Mouse (Mus musculus) right cerebral cortex, postnatal 14 days (tissue): ENCODE results near the gene Lnpk.

Source experiments
- DNase-seq: peaks from one replicate; pipeline ENCODE4 v3.0.0; 2022

Lnpk gene

GRCm38 (mm10) chr2:74488443-74488842, 90.8 kb downstream of the Lnpk start:
- DNase-seq, result no peak

- DNase-seq, result no peak
Observed at GRCm38 (mm10) chr2:74482651-74483050, 96.6 kb downstream of the Lnpk start.

GRCm38 (mm10) chr2:74482086-74482485, 97.1 kb downstream of the Lnpk start:
- DNase-seq, result no peak
